8 mouse cellular contexts compared by ENCODE assay signal in genomic region chr8:90853971-90854670, GRCm38 (mm10). TPM values are rescaled to one million over a fixed set of nuclear protein-coding genes. Genes with fewer than 3 reads are reported as not detected.
DNase-seq lines count a peak whose midpoint lies in the region; ATAC-seq and TF ChIP-seq lines count a peak whose summit lies in the region.

No protein-coding gene starts in this region.

- no peak for TF ChIP-seq CTCF in lung, embryonic 14.5 days (IDR thresholded peaks at IDR 0.05; ENCODE audit: low read depth)

- H3K4me1 ChIP-seq in lung, embryonic 14.5 days (ENCODE audit: insufficient read depth) = peaks cover 6% of the 10 kb centered on the region; the same call in 1 of the 2 replicates
- H3K4me1 ChIP-seq in forebrain, embryonic 13.5 days = peaks cover 31% of the 10 kb centered on the region
- H3K4me1 ChIP-seq in limb, embryonic 12.5 days (replicated peaks) = peaks cover 35% of the 10 kb centered on the region
- peaks cover 19% of the 10 kb centered on the region for H3K4me1 ChIP-seq in stomach, embryonic 15.5 days

- no peak overlapping the region for H3K4me3 ChIP-seq in lung, embryonic 14.5 days (ENCODE audit: low read depth, low read length)
- no peak overlapping the region for H3K4me3 ChIP-seq in forebrain, embryonic 13.5 days
- no peak overlapping the region for H3K4me3 ChIP-seq in limb, embryonic 12.5 days (replicated peaks)
- H3K4me3 ChIP-seq in stomach, embryonic 15.5 days (replicated peaks) = no peak overlapping the region

- 56% methylated on average over 9 of the region's 9 CpGs for WGBS in lung, embryonic 14.5 days
- 46% methylated on average over 8 of the region's 9 CpGs for WGBS in forebrain, embryonic 13.5 days
- 79% methylated on average over 9 of the region's 9 CpGs for WGBS in limb, embryonic 12.5 days
- WGBS in stomach, embryonic 15.5 days = 59% methylated on average over 9 of the region's 9 CpGs

- H3K9ac ChIP-seq in lung, embryonic 14.5 days = no peak overlapping the region
- 0 out of 2 replicates have a peak overlapping the region, but pooled peaks have one; percentile 26 for H3K9ac ChIP-seq in forebrain, embryonic 13.5 days
- no peak overlapping the region for H3K9ac ChIP-seq in limb, embryonic 12.5 days (replicated peaks)
- H3K9ac ChIP-seq in stomach, embryonic 15.5 days = no peak overlapping the region

- H3K27ac ChIP-seq in lung, embryonic 14.5 days (ENCODE audit: low read depth) = peak overlapping the region; percentile 78; the same call in 1 of the 2 replicates
- peak overlapping the region; percentile 83 for H3K27ac ChIP-seq in forebrain, embryonic 13.5 days
- H3K27ac ChIP-seq in limb, embryonic 12.5 days = peak overlapping the region; percentile 81
- H3K27ac ChIP-seq in stomach, embryonic 15.5 days = peak overlapping the region; percentile 65; the same call in 1 of the 2 replicates

- no peak; the same call in 1 of the 2 replicates for ATAC-seq in lung, embryonic 14.5 days (ENCODE audit: insufficient read depth)
- no peak; the same call in 1 of the 2 replicates for ATAC-seq in forebrain, embryonic 13.5 days
- no peak for ATAC-seq in limb, embryonic 12.5 days (ENCODE audit: insufficient number of reproducible peaks, insufficient read depth, low FRiP score, low TSS enrichment, low read depth)
- no peak; the same call in 1 of the 2 replicates for ATAC-seq in stomach, embryonic 15.5 days (ENCODE audit: insufficient read depth, low FRiP score, low read depth)

- peak overlapping the region; percentile 40 for H3K4me2 ChIP-seq in lung, embryonic 14.5 days
- H3K4me2 ChIP-seq in forebrain, embryonic 13.5 days = peak overlapping the region; percentile 31
- peak overlapping the region; percentile 31; the same call in 1 of the 2 replicates for H3K4me2 ChIP-seq in limb, embryonic 12.5 days
- peak overlapping the region; percentile 31 for H3K4me2 ChIP-seq in stomach, embryonic 15.5 days

- H3K27me3 ChIP-seq in lung, embryonic 14.5 days (ENCODE audit: insufficient read depth, low read length) = no peaks in the 10 kb centered on the region
- no peaks in the 10 kb centered on the region for H3K27me3 ChIP-seq in forebrain, embryonic 13.5 days
- no peaks in the 10 kb centered on the region for H3K27me3 ChIP-seq in limb, embryonic 12.5 days
- H3K27me3 ChIP-seq in stomach, embryonic 15.5 days (replicated peaks) = no peaks in the 10 kb centered on the region

- no peak for DNase-seq in lung, embryonic 14.5 days
- DNase-seq in lung, postnatal 10 days = no peak
- no peak for DNase-seq in retina, postnatal 1 day
- no peak for DNase-seq in cerebellum, adult 18-20 months
- DNase-seq in spleen, postnatal 4 days (ENCODE audit: low spot score in 2 of 2) = no peak

- no peaks in the 10 kb centered on the region for H3K36me3 ChIP-seq in lung, embryonic 14.5 days (ENCODE audit: insufficient read depth)
- H3K36me3 ChIP-seq in forebrain, embryonic 13.5 days (ENCODE audit: poor library complexity, severe bottlenecking) = no peaks in the 10 kb centered on the region
- peaks cover 15% of the 10 kb centered on the region for H3K36me3 ChIP-seq in limb, embryonic 12.5 days
- no peaks in the 10 kb centered on the region for H3K36me3 ChIP-seq in stomach, embryonic 15.5 days

- H3K9me3 ChIP-seq in lung, embryonic 14.5 days (ENCODE audit: low read depth, low read length) = no peaks in the 10 kb centered on the region
- no peaks in the 10 kb centered on the region for H3K9me3 ChIP-seq in forebrain, embryonic 13.5 days (replicated peaks)
- H3K9me3 ChIP-seq in limb, embryonic 12.5 days = no peaks in the 10 kb centered on the region
- no peaks in the 10 kb centered on the region for H3K9me3 ChIP-seq in stomach, embryonic 15.5 days

RNA-seq across cellular contexts. Expression of gene Chd9, which starts 26.0 kb away (rescaled TPM):
- 72.5 and 75.0 TPM in 2 replicates for polyA plus RNA-seq in lung, embryonic 14.5 days (2014; fragmentation: Nextera tagmentation; extraction: Ambion mirVana)
- 77.0 and 85.2 TPM in 2 replicates for polyA plus RNA-seq in forebrain, embryonic 13.5 days (2015; fragmentation: Nextera tagmentation; extraction: Ambion mirVana)
- polyA plus RNA-seq in limb, embryonic 12.5 days (2016; fragmentation: Nextera tagmentation; extraction: Ambion mirVana) = 81.2 and 81.9 TPM in 2 replicates
- polyA plus RNA-seq in stomach, embryonic 15.5 days (2015; fragmentation: Nextera tagmentation; extraction: Ambion mirVana) = 185 and 189 TPM in 2 replicates

RNA-seq across cellular contexts. Expression of gene Gm19935, which starts 36.9 kb away (rescaled TPM):
- polyA plus RNA-seq in lung, embryonic 14.5 days (2014; fragmentation: Nextera tagmentation; extraction: Ambion mirVana) = not detected in 2 replicates
- 0.43 TPM in 1 of 2 replicates, not detected in the other for polyA plus RNA-seq in forebrain, embryonic 13.5 days (2015; fragmentation: Nextera tagmentation; extraction: Ambion mirVana)
- not detected in 2 replicates for polyA plus RNA-seq in limb, embryonic 12.5 days (2016; fragmentation: Nextera tagmentation; extraction: Ambion mirVana)
- not detected in 2 replicates for polyA plus RNA-seq in stomach, embryonic 15.5 days (2015; fragmentation: Nextera tagmentation; extraction: Ambion mirVana)
